Mouse (Mus musculus): ENCODE measurements around the gene Tmem131l. TPM values are rescaled to one million over a fixed set of nuclear protein-coding genes. Genes with fewer than 3 reads are reported as not detected.

The Tmem131l gene
- polyA plus RNA-seq, 1 experiment from 2014 or later, result 76.3 TPM

DNA sequence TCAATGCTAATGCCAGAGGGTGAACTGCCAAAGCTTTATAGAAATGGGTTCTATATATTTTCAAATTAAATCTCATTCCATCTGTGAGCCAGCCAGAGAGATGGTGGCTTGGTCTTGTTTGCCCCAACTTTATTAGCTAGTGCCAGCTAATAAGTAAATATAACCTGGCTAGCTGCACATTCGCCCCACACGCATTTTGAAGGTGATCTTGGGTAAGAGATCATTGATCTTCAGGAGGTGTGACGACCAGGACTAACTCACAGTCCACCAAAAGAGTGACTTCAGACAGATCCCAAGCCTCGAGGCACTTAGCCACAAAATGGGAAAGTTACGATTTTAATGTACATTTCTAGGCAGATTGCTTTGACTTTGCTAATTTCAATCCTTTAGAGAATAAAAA lies 21.0 kb upstream of the Tmem131l start:
- H3K36me3 ChIP-seq (ENCODE audit: control insufficient read depth, insufficient read depth, low read length), result no peaks in the 10 kb centered on the region
- H3K4me2 ChIP-seq, result no peak overlapping the region
- H3K4me1 ChIP-seq (ENCODE audit: control insufficient read depth, insufficient read depth, low read length), result no peaks in the 10 kb centered on the region; the same call in 1 of the 2 replicates
- no peaks in the 10 kb centered on the region for H3K9me3 ChIP-seq (ENCODE audit: control insufficient read depth, low read length)
- ATAC-seq (ENCODE audit: low FRiP score), result no peak
- H3K4me3 ChIP-seq (ENCODE audit: low read depth, low read length), result no peak overlapping the region
- no peaks in the 10 kb centered on the region for H3K27me3 ChIP-seq (ENCODE audit: control insufficient read depth, insufficient read depth, low read length)
- 88% methylated on average over 5 of the region's 5 CpGs for WGBS
- DNase-seq (ENCODE audit: low spot score, missing footprints), result peak; percentile 73
- H3K9ac ChIP-seq (ENCODE audit: low read length), result no peak overlapping the region
- H3K27ac ChIP-seq (ENCODE audit: low read depth, low read length), result no peak overlapping the region

GRCm38 (mm10) chr3:84060128-84060527 lies 20.2 kb upstream of the Tmem131l start:
- 70% methylated on average over 4 of the region's 4 CpGs for WGBS
- H3K27ac ChIP-seq (ENCODE audit: low read depth, low read length), result no peak overlapping the region
- H3K9me3 ChIP-seq (ENCODE audit: control insufficient read depth, low read length), result no peaks in the 10 kb centered on the region
- ATAC-seq (ENCODE audit: low FRiP score) (no peak), DNase-seq (ENCODE audit: low spot score, missing footprints) (no peak)
- H3K4me3 ChIP-seq (ENCODE audit: low read depth, low read length), result no peak overlapping the region
- no peak overlapping the region for H3K9ac ChIP-seq (ENCODE audit: low read length)
- H3K27me3 ChIP-seq (ENCODE audit: control insufficient read depth, insufficient read depth, low read length), result no peaks in the 10 kb centered on the region
- H3K4me1 ChIP-seq (ENCODE audit: control insufficient read depth, insufficient read depth, low read length), result no peaks in the 10 kb centered on the region; the same call in 1 of the 2 replicates
- H3K4me2 ChIP-seq, result no peak overlapping the region
- H3K36me3 ChIP-seq (ENCODE audit: control insufficient read depth, insufficient read depth, low read length), result no peaks in the 10 kb centered on the region

DNA sequence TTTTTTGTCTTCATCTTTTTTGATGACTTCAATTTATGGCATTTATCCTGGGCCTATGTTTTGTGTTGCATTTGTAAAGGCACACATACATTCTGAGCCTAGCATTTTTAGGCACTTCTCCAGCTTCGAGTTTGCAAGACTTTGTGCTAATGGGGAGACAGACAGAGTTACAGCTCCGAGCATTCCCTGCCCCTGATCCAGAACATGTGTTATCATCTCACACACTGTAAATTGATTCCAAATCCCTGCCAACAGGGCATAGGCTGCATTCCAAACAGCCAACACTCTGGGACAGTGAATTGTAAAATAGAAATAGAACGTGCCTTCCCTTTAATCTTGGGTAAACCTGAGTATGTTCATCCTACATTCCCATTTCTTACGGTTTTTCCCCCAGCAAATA lies 19.7 kb upstream of the Tmem131l start:
- H3K4me1 ChIP-seq (ENCODE audit: control insufficient read depth, insufficient read depth, low read length), result no peaks in the 10 kb centered on the region; the same call in 1 of the 2 replicates
- H3K9me3 ChIP-seq (ENCODE audit: control insufficient read depth, low read length), result no peaks in the 10 kb centered on the region
- ATAC-seq (ENCODE audit: low FRiP score) (no peak), DNase-seq (ENCODE audit: low spot score, missing footprints) (peak; percentile 80)
- H3K36me3 ChIP-seq (ENCODE audit: control insufficient read depth, insufficient read depth, low read length), result no peaks in the 10 kb centered on the region
- no peak overlapping the region for H3K4me3 ChIP-seq (ENCODE audit: low read depth, low read length)
- WGBS, result 78% methylated on average over 4 of the region's 4 CpGs
- no peak overlapping the region for H3K27ac ChIP-seq (ENCODE audit: low read depth, low read length)
- H3K27me3 ChIP-seq (ENCODE audit: control insufficient read depth, insufficient read depth, low read length), result no peaks in the 10 kb centered on the region
- no peak overlapping the region for H3K9ac ChIP-seq (ENCODE audit: low read length)
- no peak overlapping the region for H3K4me2 ChIP-seq

DNA sequence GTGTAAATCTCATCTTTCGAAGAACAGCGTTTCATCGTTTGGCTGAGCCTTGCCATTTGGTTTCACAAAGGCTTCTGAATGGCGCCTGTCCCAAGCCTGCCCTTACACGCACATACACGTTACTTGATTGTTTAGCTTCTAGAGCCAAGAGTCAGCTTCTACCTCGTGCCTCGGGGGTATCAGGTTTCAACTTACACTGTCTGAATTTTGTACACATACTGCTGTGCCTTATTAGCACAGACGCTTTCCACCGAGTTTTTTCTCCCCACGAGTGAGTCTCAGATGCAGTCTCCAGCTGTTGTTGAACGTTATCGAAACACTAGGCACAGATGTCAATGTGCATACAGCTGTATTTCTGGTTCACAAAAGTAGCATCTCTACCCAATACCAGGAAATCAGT lies 19.3 kb upstream of the Tmem131l start:
- H3K9me3 ChIP-seq (ENCODE audit: control insufficient read depth, low read length), result no peaks in the 10 kb centered on the region
- no peak for ATAC-seq (ENCODE audit: low FRiP score)
- no peaks in the 10 kb centered on the region for H3K36me3 ChIP-seq (ENCODE audit: control insufficient read depth, insufficient read depth, low read length)
- no peak overlapping the region for H3K9ac ChIP-seq (ENCODE audit: low read length)
- 70% methylated on average over 13 of the region's 13 CpGs for WGBS
- H3K4me3 ChIP-seq (ENCODE audit: low read depth, low read length), result no peak overlapping the region
- H3K27ac ChIP-seq (ENCODE audit: low read depth, low read length), result no peak overlapping the region
- no peaks in the 10 kb centered on the region; the same call in 1 of the 2 replicates for H3K4me1 ChIP-seq (ENCODE audit: control insufficient read depth, insufficient read depth, low read length)
- H3K27me3 ChIP-seq (ENCODE audit: control insufficient read depth, insufficient read depth, low read length), result no peaks in the 10 kb centered on the region
- DNase-seq (ENCODE audit: low spot score, missing footprints), result peak; percentile 77
- no peak overlapping the region for H3K4me2 ChIP-seq

DNA sequence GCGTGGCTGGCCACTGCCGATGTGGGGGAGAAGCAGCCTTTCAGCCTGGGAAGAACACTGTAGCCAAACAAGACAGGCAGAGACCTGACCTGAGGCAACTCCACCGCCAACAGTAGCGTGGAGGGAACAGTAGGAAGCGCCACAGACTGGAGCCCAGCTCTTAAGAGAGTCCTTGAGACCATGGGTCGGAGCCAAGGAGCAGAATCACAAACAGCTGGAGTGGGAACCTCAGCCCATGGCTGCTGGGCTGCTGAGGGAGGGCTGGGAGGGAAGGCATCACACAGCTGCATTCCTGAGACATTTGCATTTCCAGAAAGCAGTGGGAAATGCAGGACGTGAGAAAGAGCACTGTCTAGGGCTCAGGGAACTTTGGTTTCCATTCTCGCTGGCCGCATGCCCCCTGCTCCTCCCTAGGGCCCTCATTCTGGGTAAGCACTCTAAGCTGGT lies 8.8 kb upstream of the Tmem131l start:
- H3K27ac ChIP-seq (ENCODE audit: low read depth, low read length), result no peak overlapping the region
- H3K9ac ChIP-seq (ENCODE audit: low read length), result no peak overlapping the region

GRCm38 (mm10) chr3:84046206-84046605 lies 6.2 kb upstream of the Tmem131l start:
- no peaks in the 10 kb centered on the region; the same call in 1 of the 2 replicates for H3K27me3 ChIP-seq (ENCODE audit: control insufficient read depth, insufficient read depth, low read length)
- H3K9me3 ChIP-seq (ENCODE audit: control insufficient read depth, low read length), result no peaks in the 10 kb centered on the region
- ATAC-seq (ENCODE audit: low FRiP score), result no peak
- 90% methylated on average over 8 of the region's 8 CpGs for WGBS
- no peak overlapping the region for H3K9ac ChIP-seq (ENCODE audit: low read length)
- no peaks in the 10 kb centered on the region for H3K36me3 ChIP-seq (ENCODE audit: control insufficient read depth, insufficient read depth, low read length)
- H3K4me2 ChIP-seq, result no peak overlapping the region
- no peak overlapping the region for H3K27ac ChIP-seq (ENCODE audit: low read depth, low read length)
- peaks cover 5% of the 10 kb centered on the region; the same call in 1 of the 2 replicates for H3K4me1 ChIP-seq (ENCODE audit: control insufficient read depth, insufficient read depth, low read length)
- H3K4me3 ChIP-seq (ENCODE audit: low read depth, low read length), result no peak overlapping the region
- DNase-seq (ENCODE audit: low spot score, missing footprints), result peak; percentile 56

More for the DNA sequence above, 8.8 kb upstream of the Tmem131l start:
- H3K4me3 ChIP-seq (ENCODE audit: low read depth, low read length), result no peak overlapping the region
- WGBS, result 12% methylated on average over 9 of the region's 9 CpGs
- H3K36me3 ChIP-seq (ENCODE audit: control insufficient read depth, insufficient read depth, low read length), result no peaks in the 10 kb centered on the region
- peak; percentile 83 for DNase-seq (ENCODE audit: low spot score, missing footprints)
- H3K9me3 ChIP-seq (ENCODE audit: control insufficient read depth, low read length), result no peaks in the 10 kb centered on the region
- peaks cover 5% of the 10 kb centered on the region; the same call in 1 of the 2 replicates for H3K4me1 ChIP-seq (ENCODE audit: control insufficient read depth, insufficient read depth, low read length)
- H3K4me2 ChIP-seq, result no peak overlapping the region
- ATAC-seq (ENCODE audit: low FRiP score), result no peak
- no peaks in the 10 kb centered on the region for H3K27me3 ChIP-seq (ENCODE audit: control insufficient read depth, insufficient read depth, low read length)

GRCm38 (mm10) chr3:84041739-84042138 lies 1.8 kb upstream of the Tmem131l start:
- H3K9me3 ChIP-seq (ENCODE audit: control insufficient read depth, low read length), result no peaks in the 10 kb centered on the region
- H3K27ac ChIP-seq (ENCODE audit: low read depth, low read length), result no peak overlapping the region
- no peaks in the 10 kb centered on the region; the same call in 1 of the 2 replicates for H3K27me3 ChIP-seq (ENCODE audit: control insufficient read depth, insufficient read depth, low read length)
- DNase-seq (ENCODE audit: low spot score, missing footprints) (no peak), ATAC-seq (ENCODE audit: low FRiP score) (no peak)
- H3K36me3 ChIP-seq (ENCODE audit: control insufficient read depth, insufficient read depth, low read length), result no peaks in the 10 kb centered on the region
- H3K4me3 ChIP-seq (ENCODE audit: low read depth, low read length), result no peak overlapping the region
- no peak overlapping the region for H3K4me2 ChIP-seq
- H3K4me1 ChIP-seq (ENCODE audit: control insufficient read depth, insufficient read depth, low read length), result peaks cover 17% of the 10 kb centered on the region
- WGBS, result 85% methylated on average over 8 of the region's 8 CpGs
- no peak overlapping the region for H3K9ac ChIP-seq (ENCODE audit: low read length)

- H3K36me3 ChIP-seq (ENCODE audit: control insufficient read depth, insufficient read depth, low read length), result no peaks in the 10 kb centered on the region
- DNase-seq (ENCODE audit: low spot score, missing footprints), result no peak
- peak overlapping the region; percentile 73; the same call in 1 of the 2 replicates for H3K27ac ChIP-seq (ENCODE audit: low read depth, low read length)
- H3K4me2 ChIP-seq, result peak overlapping the region; percentile 90
- no peak; the same call in none of the 2 replicates for ATAC-seq (ENCODE audit: low FRiP score)
- no peaks in the 10 kb centered on the region; the same call in 1 of the 2 replicates for H3K27me3 ChIP-seq (ENCODE audit: control insufficient read depth, insufficient read depth, low read length)
- 7% methylated on average over 23 of the region's 23 CpGs for WGBS
- peaks cover 20% of the 10 kb centered on the region for H3K4me1 ChIP-seq (ENCODE audit: control insufficient read depth, insufficient read depth, low read length)
- no peaks in the 10 kb centered on the region for H3K9me3 ChIP-seq (ENCODE audit: control insufficient read depth, low read length)
- peak overlapping the region; percentile 96 for H3K4me3 ChIP-seq (ENCODE audit: low read depth, low read length)
- H3K9ac ChIP-seq (ENCODE audit: low read length), result peak overlapping the region; percentile 99
Measured at GRCm38 (mm10) chr3:84040476-84041082, 604 bp upstream of the Tmem131l start.

- Histone ChIP-seq H3K27ac (ENCODE audit: low read depth, low read length) (peak overlapping the region; percentile 89), H3K4me1 (ENCODE audit: control insufficient read depth, insufficient read depth, low read length) (peaks cover 24% of the 10 kb centered on the region), H3K9ac (ENCODE audit: low read length) (peak overlapping the region; percentile 99), H3K27me3 (ENCODE audit: control insufficient read depth, insufficient read depth, low read length) (no peaks in the 10 kb centered on the region; the same call in 1 of the 2 replicates), H3K36me3 (ENCODE audit: control insufficient read depth, insufficient read depth, low read length) (no peaks in the 10 kb centered on the region), H3K4me3 (ENCODE audit: low read depth, low read length) (peak overlapping the region; percentile 96), H3K4me2 (peak overlapping the region; percentile 90), H3K9me3 (ENCODE audit: control insufficient read depth, low read length) (no peaks in the 10 kb centered on the region)
- WGBS, result under 1% methylated on average over 42 of the region's 42 CpGs
- ATAC-seq (ENCODE audit: low FRiP score) (peak; percentile 34), DNase-seq (ENCODE audit: low spot score, missing footprints) (peak; percentile 96)
Measured at GRCm38 (mm10) chr3:84038981-84039645, 862 bp downstream of the Tmem131l start.

Data from midbrain, embryonic 11.5 days (tissue).